Mouse (Mus musculus): ENCODE data around the gene Mmp24.
A peak's percentile ranks its signal among the peaks of the same experiment; 100 is the strongest.

Gene Mmp24

GRCm38 (mm10) chr2:155774261-155774926 lies 748 bp upstream of the Mmp24 start:
- no peak for DNase-seq (ENCODE audit: extremely low read depth, insufficient read length, low spot score)

GRCm38 (mm10) chr2:155775685-155776263 lies 632 bp downstream of the Mmp24 start:
- no peak for DNase-seq (ENCODE audit: extremely low read depth, insufficient read length, low spot score)

- no peak for DNase-seq (ENCODE audit: extremely low read depth, insufficient read length, low spot score)
Observed at GRCm38 (mm10) chr2:155776824-155777687, 1.9 kb downstream of the Mmp24 start.

GRCm38 (mm10) chr2:155777688-155777985 lies 2.5 kb downstream of the Mmp24 start:
- no peak for DNase-seq (ENCODE audit: extremely low read depth, insufficient read length, low spot score)

- DNase-seq (ENCODE audit: extremely low read depth, insufficient read length, low spot score), result no peak
Observed at GRCm38 (mm10) chr2:155778004-155778403, 2.9 kb downstream of the Mmp24 start.

- no peak for DNase-seq (ENCODE audit: extremely low read depth, insufficient read length, low spot score)
Observed at GRCm38 (mm10) chr2:155779066-155779465, 3.9 kb downstream of the Mmp24 start.

- no peak for DNase-seq (ENCODE audit: extremely low read depth, insufficient read length, low spot score)
Observed at GRCm38 (mm10) chr2:155779506-155779905, 4.4 kb downstream of the Mmp24 start.

- no peak for DNase-seq (ENCODE audit: extremely low read depth, insufficient read length, low spot score)
Observed at GRCm38 (mm10) chr2:155784534-155784933, 9.4 kb downstream of the Mmp24 start.

- DNase-seq (ENCODE audit: extremely low read depth, insufficient read length, low spot score), result no peak
Observed at GRCm38 (mm10) chr2:155786905-155787304, 11.8 kb downstream of the Mmp24 start.

GRCm38 (mm10) chr2:155787949-155788931 lies 13.1 kb downstream of the Mmp24 start:
- no peak for DNase-seq (ENCODE audit: extremely low read depth, insufficient read length, low spot score)

- no peak for DNase-seq (ENCODE audit: extremely low read depth, insufficient read length, low spot score)
Observed at GRCm38 (mm10) chr2:155792899-155793298, 17.8 kb downstream of the Mmp24 start.

- DNase-seq (ENCODE audit: extremely low read depth, insufficient read length, low spot score), result no peak
Observed at GRCm38 (mm10) chr2:155794674-155795445, 19.7 kb downstream of the Mmp24 start.

GRCm38 (mm10) chr2:155798613-155799012 lies 23.5 kb downstream of the Mmp24 start:
- no peak for DNase-seq (ENCODE audit: extremely low read depth, insufficient read length, low spot score)

GRCm38 (mm10) chr2:155802761-155803160 lies 27.6 kb downstream of the Mmp24 start:
- no peak for DNase-seq (ENCODE audit: extremely low read depth, insufficient read length, low spot score)

GRCm38 (mm10) chr2:155804053-155804452 lies 28.9 kb downstream of the Mmp24 start:
- DNase-seq (ENCODE audit: extremely low read depth, insufficient read length, low spot score), result no peak

- peak; percentile 80 for DNase-seq (ENCODE audit: extremely low read depth, insufficient read length, low spot score)
Observed at GRCm38 (mm10) chr2:155805231-155805924, 30.2 kb downstream of the Mmp24 start.

GRCm38 (mm10) chr2:155805925-155806255 lies 30.7 kb downstream of the Mmp24 start:
- no peak for DNase-seq (ENCODE audit: extremely low read depth, insufficient read length, low spot score)

- DNase-seq (ENCODE audit: extremely low read depth, insufficient read length, low spot score), result peak; percentile 77
Observed at GRCm38 (mm10) chr2:155806548-155806947, 31.4 kb downstream of the Mmp24 start.

GRCm38 (mm10) chr2:155807408-155807807 lies 32.3 kb downstream of the Mmp24 start:
- no peak for DNase-seq (ENCODE audit: extremely low read depth, insufficient read length, low spot score)

All from 3134 (cell line).